Mouse (Mus musculus): ENCODE results near the gene Lhx4.

DNA sequence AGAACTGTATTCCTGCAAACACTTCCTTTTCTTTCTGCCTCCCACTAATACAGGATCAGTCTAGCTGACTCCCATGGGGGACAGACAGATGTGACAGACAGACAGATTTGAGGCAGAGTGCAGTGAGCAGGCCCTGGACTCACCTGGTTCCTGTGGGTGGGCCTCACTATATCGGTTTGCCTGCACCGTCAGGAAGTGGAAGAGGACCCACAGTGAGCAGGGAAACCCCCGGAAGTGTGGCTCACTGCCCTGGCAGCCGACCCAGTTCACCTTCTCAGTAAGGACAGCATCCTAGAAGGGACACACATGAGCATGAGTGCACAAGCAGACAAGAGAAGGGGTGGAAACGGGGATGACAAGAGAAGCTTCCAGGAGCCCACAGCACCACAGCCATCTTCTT, 30.9 kb upstream of the Lhx4 start:
- TF ChIP-seq CTCF (IDR thresholded peaks at IDR 0.05; ENCODE audit: borderline replicate concordance, insufficient read depth, low read depth, low read length) = no peak
- TF ChIP-seq POLR2A (IDR thresholded peaks at IDR 0.05; ENCODE audit: borderline replicate concordance, insufficient read depth, low read length) = no peak

All from cerebellum, adult 2 months (tissue).